Mouse (Mus musculus) hindbrain, embryonic 16.5 days (tissue): ENCODE data around the gene Vgll4. TPM values are rescaled to one million over a fixed set of nuclear protein-coding genes. Genes with fewer than 3 reads are reported as not detected.
A peak's percentile ranks its signal among the peaks of the same experiment; 100 is the strongest.

Source experiments
- ATAC-seq: fragments of 200-750 bp; cut with Nextera tagmentation; 2 replicates; pipeline ENCODE4 v1.8.0; 2017; ENCODE audit warnings: moderate TSS enrichment, moderate library complexity
- H3K27ac ChIP-seq: fragments of 300-500 bp; sonication (generic); 2 replicates; pipeline ENCODE4 v1.5.1; 2014; ENCODE audit warnings: low read depth, mild to moderate bottlenecking, control low read depth, low read length, moderate library complexity
- H3K27me3 ChIP-seq: fragments of 300-500 bp; sonication (generic); replicated peaks from 2 replicates; pipeline ENCODE4 v1.6.1; 2014; ENCODE audit warnings: low read length; ENCODE audit not compliant: control insufficient read depth, insufficient read depth
- H3K36me3 ChIP-seq: fragments of 300-500 bp; sonication (generic); 2 replicates; pipeline ENCODE4 v1.6.1; 2014; ENCODE audit warnings: mild to moderate bottlenecking, low read length, moderate library complexity, mixed read lengths; ENCODE audit not compliant: control insufficient read depth, insufficient read depth
- H3K4me1 ChIP-seq: fragments of 300-500 bp; sonication (generic); 2 replicates; pipeline ENCODE4 v1.6.1; 2014; ENCODE audit warnings: low read depth, low read length; ENCODE audit not compliant: control insufficient read depth, insufficient read depth
- H3K4me2 ChIP-seq: fragments of 300-500 bp; sonication (generic); 2 replicates; pipeline ENCODE4 v1.6.1; 2014; ENCODE audit warnings: mild to moderate bottlenecking, low read length, control low read depth, moderate library complexity
- H3K4me3 ChIP-seq: fragments of 300-500 bp; sonication (generic); 2 replicates; pipeline ENCODE4 v1.5.1; 2014; ENCODE audit warnings: mild to moderate bottlenecking, low read length, control low read depth, moderate library complexity
- H3K9ac ChIP-seq: fragments of 300-500 bp; sonication (generic); 2 replicates; pipeline ENCODE4 v1.6.1; 2014; ENCODE audit warnings: low read depth, mild to moderate bottlenecking, control low read depth, low read length, moderate library complexity
- H3K9me3 ChIP-seq: fragments of 300-500 bp; sonication (generic); 2 replicates; pipeline ENCODE4 v1.6.1; 2014; ENCODE audit warnings: mild to moderate bottlenecking, low read length, moderate library complexity; ENCODE audit not compliant: control insufficient read depth
- WGBS: fragments of 180-500 bp; shearing (Covaris S2); extraction: QIAGEN DNeasy Blood & Tissue Kit; methylation state at CpG from one replicate; pipeline ENCODE4 v1.1.7; 2014; 5-methylcytosine and 5-hydroxymethylcytosine counted together
- polyA plus RNA-seq: library from polyadenylated mRNA; unstranded; fragments of >200 nt; fragmentation: Nextera tagmentation; extraction: Ambion mirVana; gene quantifications from 2 replicates; pipeline ENCODE4 v1.2.1, GENCODE M21; 2015

Vgll4 gene
- polyA plus RNA-seq, 1 experiment from 2014 or later: 62.0 TPM

- ATAC-seq: no peak
- Histone ChIP-seq H3K9me3 (no peaks in the 10 kb centered on the region), H3K27ac (no peak overlapping the region), H3K4me3 (no peak overlapping the region), H3K36me3 (no peaks in the 10 kb centered on the region), H3K4me2 (no peak overlapping the region), H3K27me3 (no peaks in the 10 kb centered on the region), H3K9ac (no peak overlapping the region), H3K4me1 (peaks cover 10% of the 10 kb centered on the region)
- 86% methylated on average over 3 of the region's 3 CpGs for WGBS
Measured at GRCm38 (mm10) chr6:114935362-114935761, 34.4 kb downstream of the Vgll4 start.

GRCm38 (mm10) chr6:114934045-114934444 lies 35.7 kb downstream of the Vgll4 start:
- H3K9me3 ChIP-seq: no peaks in the 10 kb centered on the region
- H3K9ac ChIP-seq: no peak overlapping the region
- H3K4me2 ChIP-seq: no peak overlapping the region
- no peak overlapping the region for H3K4me3 ChIP-seq
- H3K27ac ChIP-seq: no peak overlapping the region
- no peaks in the 10 kb centered on the region for H3K27me3 ChIP-seq
- H3K36me3 ChIP-seq: no peaks in the 10 kb centered on the region
- H3K4me1 ChIP-seq: peaks cover 13% of the 10 kb centered on the region
- WGBS: 73% methylated on average over 11 of the region's 11 CpGs
- ATAC-seq: no peak

GRCm38 (mm10) chr6:114932991-114933392 lies 36.8 kb downstream of the Vgll4 start:
- 92% methylated on average over 3 of the region's 3 CpGs for WGBS
- Histone ChIP-seq H3K36me3 (no peaks in the 10 kb centered on the region), H3K4me1 (peaks cover 13% of the 10 kb centered on the region), H3K27ac (no peak overlapping the region), H3K27me3 (no peaks in the 10 kb centered on the region), H3K4me3 (no peak overlapping the region), H3K9ac (no peak overlapping the region), H3K4me2 (no peak overlapping the region), H3K9me3 (no peaks in the 10 kb centered on the region)
- no peak for ATAC-seq

GRCm38 (mm10) chr6:114932116-114932500 lies 37.7 kb downstream of the Vgll4 start:
- no peak overlapping the region for H3K4me3 ChIP-seq
- peaks cover 13% of the 10 kb centered on the region for H3K4me1 ChIP-seq
- H3K27ac ChIP-seq: no peak overlapping the region
- ATAC-seq: no peak
- no peaks in the 10 kb centered on the region for H3K9me3 ChIP-seq
- H3K9ac ChIP-seq: no peak overlapping the region
- WGBS: 68% methylated on average over 5 of the region's 5 CpGs
- H3K27me3 ChIP-seq: no peaks in the 10 kb centered on the region
- no peaks in the 10 kb centered on the region; the same call in 1 of the 2 replicates for H3K36me3 ChIP-seq
- H3K4me2 ChIP-seq: no peak overlapping the region

GRCm38 (mm10) chr6:114931212-114932115 lies 38.3 kb downstream of the Vgll4 start:
- Histone ChIP-seq H3K9ac (0 out of 2 replicates have a peak overlapping the region, but pooled peaks have one; percentile 23), H3K9me3 (no peaks in the 10 kb centered on the region), H3K4me2 (peak overlapping the region; percentile 42), H3K4me1 (peaks cover 13% of the 10 kb centered on the region), H3K4me3 (no peak overlapping the region), H3K36me3 (peaks cover 3% of the 10 kb centered on the region; the same call in 1 of the 2 replicates), H3K27me3 (no peaks in the 10 kb centered on the region), H3K27ac (no peak overlapping the region)
- WGBS: 44% methylated on average over 28 of the region's 28 CpGs
- ATAC-seq: peak; percentile 28; the same call in 1 of the 2 replicates

- no peak overlapping the region for H3K4me2 ChIP-seq
- H3K9ac ChIP-seq: no peak overlapping the region
Measured at GRCm38 (mm10) chr6:114930646-114931045, 39.1 kb downstream of the Vgll4 start.

GRCm38 (mm10) chr6:114930038-114930591 lies 39.7 kb downstream of the Vgll4 start:
- H3K9ac ChIP-seq: no peak overlapping the region
- H3K36me3 ChIP-seq: peaks cover 3% of the 10 kb centered on the region; the same call in 1 of the 2 replicates
- no peak overlapping the region for H3K4me2 ChIP-seq
- no peak overlapping the region for H3K4me3 ChIP-seq
- WGBS: 57% methylated on average over 11 of the region's 11 CpGs
- no peaks in the 10 kb centered on the region for H3K9me3 ChIP-seq
- H3K27ac ChIP-seq: no peak overlapping the region
- H3K27me3 ChIP-seq: no peaks in the 10 kb centered on the region
- peaks cover 13% of the 10 kb centered on the region for H3K4me1 ChIP-seq
- no peak for ATAC-seq

More at GRCm38 (mm10) chr6:114930646-114931045, 39.1 kb downstream of the Vgll4 start:
- WGBS: 79% methylated on average over 8 of the region's 8 CpGs
- H3K4me3 ChIP-seq: no peak overlapping the region
- H3K36me3 ChIP-seq: peaks cover 3% of the 10 kb centered on the region; the same call in 1 of the 2 replicates
- peaks cover 13% of the 10 kb centered on the region for H3K4me1 ChIP-seq
- H3K27me3 ChIP-seq: no peaks in the 10 kb centered on the region
- no peaks in the 10 kb centered on the region for H3K9me3 ChIP-seq
- no peak overlapping the region for H3K27ac ChIP-seq
- ATAC-seq: no peak

GRCm38 (mm10) chr6:114929346-114929745 lies 40.4 kb downstream of the Vgll4 start:
- H3K4me1 ChIP-seq: peaks cover 13% of the 10 kb centered on the region
- ATAC-seq: peak; percentile 54; the same call in 1 of the 2 replicates
- H3K36me3 ChIP-seq: peaks cover 3% of the 10 kb centered on the region; the same call in 1 of the 2 replicates
- no peak overlapping the region for H3K4me3 ChIP-seq
- H3K27me3 ChIP-seq: no peaks in the 10 kb centered on the region
- H3K9me3 ChIP-seq: no peaks in the 10 kb centered on the region
- H3K27ac ChIP-seq: no peak overlapping the region
- H3K9ac ChIP-seq: no peak overlapping the region
- no peak overlapping the region for H3K4me2 ChIP-seq

- no peak overlapping the region for H3K4me2 ChIP-seq
- peaks cover 3% of the 10 kb centered on the region; the same call in 1 of the 2 replicates for H3K36me3 ChIP-seq
- no peak overlapping the region for H3K9ac ChIP-seq
- H3K4me1 ChIP-seq: peaks cover 13% of the 10 kb centered on the region
- no peaks in the 10 kb centered on the region for H3K27me3 ChIP-seq
- no peaks in the 10 kb centered on the region for H3K9me3 ChIP-seq
- H3K27ac ChIP-seq: no peak overlapping the region
- H3K4me3 ChIP-seq: no peak overlapping the region
- ATAC-seq: peak; percentile 51
- WGBS: 9% methylated on average over 4 of the region's 4 CpGs
Measured at GRCm38 (mm10) chr6:114928462-114928861, 41.3 kb downstream of the Vgll4 start.
